In genomic region chr3:57911831-57912596, GRCm38 (mm10) we compare ENCODE assay signal across 8 mouse cellular contexts.
DNase-seq lines count a peak whose midpoint lies in the region; ATAC-seq and TF ChIP-seq lines count a peak whose summit lies in the region.

No protein-coding gene starts in this region.

- 0 out of 2 replicates have a peak overlapping the region, but pooled peaks have one; percentile 35 for H3K27ac ChIP-seq in forebrain, postnatal 0 days (ENCODE audit: low read depth, low read length)
- no peak overlapping the region for H3K27ac ChIP-seq in lung, embryonic 15.5 days

- no peaks in the 10 kb centered on the region for H3K27me3 ChIP-seq in E14TG2a.4 (ENCODE audit: insufficient read depth, low read length)
- no peaks in the 10 kb centered on the region for H3K27me3 ChIP-seq in forebrain, postnatal 0 days (ENCODE audit: insufficient read depth, low read length)
- H3K27me3 ChIP-seq in lung, embryonic 15.5 days: no peaks in the 10 kb centered on the region

- no peak for TF ChIP-seq CTCF in E14TG2a.4 (conservative IDR thresholded peaks at IDR 0.05; ENCODE audit: low read length)
- TF ChIP-seq CTCF in forebrain, postnatal 0 days (IDR thresholded peaks at IDR 0.05; ENCODE audit: low read depth): no peak

- ATAC-seq in forebrain, postnatal 0 days: peak; percentile 87
- ATAC-seq in lung, embryonic 15.5 days (ENCODE audit: borderline replicate concordance, extremely low read depth, low FRiP score, low TSS enrichment): no peak

- no peak overlapping the region for H3K9ac ChIP-seq in forebrain, postnatal 0 days
- no peak overlapping the region for H3K9ac ChIP-seq in lung, embryonic 15.5 days

- H3K9me3 ChIP-seq in E14TG2a.4 (ENCODE audit: low read length): peaks cover 13% of the 10 kb centered on the region
- no peaks in the 10 kb centered on the region for H3K9me3 ChIP-seq in forebrain, postnatal 0 days (ENCODE audit: low read length)
- no peaks in the 10 kb centered on the region for H3K9me3 ChIP-seq in lung, embryonic 15.5 days

- H3K4me1 ChIP-seq in E14TG2a.4 (replicated peaks; ENCODE audit: low read depth, low read length): peaks cover 20% of the 10 kb centered on the region
- no peaks in the 10 kb centered on the region for H3K4me1 ChIP-seq in forebrain, postnatal 0 days (ENCODE audit: insufficient read depth)
- no peaks in the 10 kb centered on the region for H3K4me1 ChIP-seq in lung, embryonic 15.5 days

- WGBS in forebrain, postnatal 0 days: 15% methylated on average over 16 of the region's 16 CpGs
- WGBS in lung, embryonic 15.5 days: 21% methylated on average over 16 of the region's 16 CpGs

- no peaks in the 10 kb centered on the region for H3K36me3 ChIP-seq in E14TG2a.4 (ENCODE audit: insufficient read depth, low read length)
- no peaks in the 10 kb centered on the region for H3K36me3 ChIP-seq in forebrain, postnatal 0 days (ENCODE audit: insufficient read depth)
- H3K36me3 ChIP-seq in lung, embryonic 15.5 days: no peaks in the 10 kb centered on the region

- DNase-seq in ES-CJ7 (ENCODE audit: low read depth, low spot score): peak; percentile 64
- DNase-seq in forebrain, postnatal 0 days: peak; percentile 59
- peak; percentile 40 to 54 for DNase-seq in kidney, postnatal 4 days
- peak; percentile 70 to 78 for DNase-seq in right cerebral cortex, postnatal 10 days (ENCODE audit: low spot score in 2 of 2)
- no peak for DNase-seq in spleen, postnatal 4 days (ENCODE audit: low spot score in 2 of 2)
- DNase-seq in T-cell, adult 2 months (ENCODE audit: low spot score): no peak

- peak overlapping the region; percentile 13; the same call in 1 of the 2 replicates for H3K4me2 ChIP-seq in forebrain, postnatal 0 days (ENCODE audit: low read depth)
- H3K4me2 ChIP-seq in lung, embryonic 15.5 days: peak overlapping the region; percentile 36

- H3K4me3 ChIP-seq in E14TG2a.4 (replicated peaks; ENCODE audit: low read length): peak overlapping the region; percentile 50
- H3K4me3 ChIP-seq in forebrain, postnatal 0 days (ENCODE audit: low read depth, low read length): no peak overlapping the region
- H3K4me3 ChIP-seq in lung, embryonic 15.5 days: peak overlapping the region; percentile 12; the same call in 1 of the 2 replicates

Comparison
In these comparisons a context has a peak if more than half of its experiments do, and no peak if none do; other contexts are left out.
1. DNase-seq: peak in ES-CJ7 (single experiment), forebrain, postnatal 0 days (single experiment), kidney, postnatal 4 days (2 of 2) and right cerebral cortex, postnatal 10 days (2 of 2); none in spleen, postnatal 4 days (0 of 2) and T-cell, adult 2 months (single experiment).